In the genomic region with DNA sequence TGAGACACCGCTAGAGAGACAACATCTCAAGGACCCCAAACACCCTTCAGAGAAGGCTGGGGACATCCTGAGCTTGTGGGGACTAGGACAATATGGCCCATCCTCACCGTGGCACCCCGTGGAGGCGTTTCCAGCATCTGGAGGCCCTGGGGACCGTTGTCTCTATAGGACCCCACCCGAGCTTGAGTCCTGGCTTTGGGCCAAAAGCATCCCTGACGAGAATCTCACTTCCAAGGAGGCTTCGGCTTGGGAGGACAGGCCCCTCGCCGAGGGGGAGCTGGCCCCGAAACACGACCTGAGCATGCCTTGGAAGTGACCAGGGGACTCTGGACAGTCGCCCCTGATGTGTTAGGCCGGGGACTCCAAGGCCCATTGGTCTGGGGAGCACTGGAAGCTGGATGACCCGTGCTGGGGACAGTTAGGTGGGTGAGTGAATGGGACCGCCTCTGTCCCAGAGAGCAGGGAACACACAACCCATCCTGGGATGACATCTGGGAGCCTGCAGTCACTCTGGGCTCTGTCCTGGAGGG, we compare ENCODE assay signal across 8 mouse cellular contexts.
"Had no signal": no experiment of that assay in that cellular context is flagged by ENCODE, and none has a peak within 500 bp of the region (broad histone marks: within the 10 kb centered on the region; RNA-seq: fewer than 3 reads in every experiment).

No protein-coding gene starts in this region.

- DNase-seq: kidney, adult 2 months; kidney, postnatal 25 days; liver; liver, embryonic 13.5 days; liver, postnatal 0 days; lung, postnatal 14 days; thymus, adult 2 months; thymus, postnatal 25 days had no signal

- ATAC-seq: liver, postnatal 0 days had no signal
